Mouse (Mus musculus) embryonic facial prominence, embryonic 10.5 days (tissue): ENCODE measurements around the gene Ren1. TPM values are rescaled to one million over a fixed set of nuclear protein-coding genes. Genes with fewer than 3 reads are reported as not detected.
A peak's percentile ranks its signal among the peaks of the same experiment; 100 is the strongest.

ENCODE experiments used
- DNase-seq: peaks from one replicate; pipeline ENCODE4 v3.0.0-alpha.2; 2017; ENCODE audit warnings: low spot score
- H3K27ac ChIP-seq: fragments of 300-500 bp; sonication (generic); replicated peaks from 2 replicates; pipeline ENCODE4 v1.5.1; 2016; ENCODE audit warnings: mild to moderate bottlenecking
- H3K27me3 ChIP-seq: fragments of 300-500 bp; sonication (generic); replicated peaks from 2 replicates; pipeline ENCODE4 v1.6.1; 2016; ENCODE audit warnings: low read depth, mild to moderate bottlenecking; ENCODE audit not compliant: poor library complexity, severe bottlenecking
- H3K36me3 ChIP-seq: fragments of 300-500 bp; sonication (generic); replicated peaks from 2 replicates; pipeline ENCODE4 v1.6.1; 2016; ENCODE audit warnings: mild to moderate bottlenecking, moderate library complexity
- H3K4me1 ChIP-seq: fragments of 300-500 bp; sonication (generic); 2 replicates; pipeline ENCODE4 v1.6.1; 2016
- H3K4me3 ChIP-seq: fragments of 300-500 bp; sonication (generic); 2 replicates; pipeline ENCODE4 v1.5.1; 2016; ENCODE audit warnings: mild to moderate bottlenecking, moderate library complexity
- H3K9me3 ChIP-seq: fragments of 300-500 bp; sonication (generic); 2 replicates; pipeline ENCODE4 v1.6.1; 2016; ENCODE audit warnings: mild to moderate bottlenecking
- WGBS: fragments of 180-500 bp; shearing (Covaris S2); methylation state at CpG from one replicate; pipeline ENCODE4 v1.1.7; 2016; 5-methylcytosine and 5-hydroxymethylcytosine counted together
- polyA plus RNA-seq: library from polyadenylated mRNA; unstranded; fragments of >200 nt; fragmentation: Nextera tagmentation; extraction: Ambion mirVana; gene quantifications from 2 replicates; pipeline ENCODE4 v1.2.1, GENCODE M21; 2016

Ren1 gene
- polyA plus RNA-seq, 1 experiment from 2014 or later: not detected

DNA sequence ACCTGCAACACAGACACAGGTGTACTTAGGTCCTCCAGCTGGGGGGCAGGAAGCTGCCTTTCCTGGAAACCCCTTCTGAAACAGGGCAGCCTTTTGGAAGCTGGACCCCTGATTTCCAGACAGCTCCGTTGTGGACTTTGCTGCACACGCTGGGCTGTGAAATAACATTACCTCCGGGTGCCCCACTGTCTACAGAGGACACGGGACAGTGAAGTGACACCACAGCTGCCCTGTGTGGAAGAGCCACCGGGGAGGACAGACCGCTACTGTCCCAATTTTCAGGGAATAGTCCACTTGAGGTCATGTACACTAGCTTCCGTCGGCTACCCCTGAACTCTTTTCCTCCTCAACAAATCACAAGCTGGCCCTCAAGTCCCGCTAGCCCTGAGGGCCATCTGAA is 58.0 kb downstream of the Ren1 start:
- H3K36me3 ChIP-seq: peaks cover 11% of the 10 kb centered on the region; the same call in 1 of the 2 replicates
- 22% methylated on average over 9 of the region's 9 CpGs for WGBS
- no peak for DNase-seq
- peaks cover 70% of the 10 kb centered on the region for H3K4me1 ChIP-seq
- H3K27ac ChIP-seq: peak overlapping the region; percentile 82
- no peaks in the 10 kb centered on the region for H3K27me3 ChIP-seq
- no peaks in the 10 kb centered on the region for H3K9me3 ChIP-seq
- peak overlapping the region; percentile 44; the same call in 1 of the 2 replicates for H3K4me3 ChIP-seq

DNA sequence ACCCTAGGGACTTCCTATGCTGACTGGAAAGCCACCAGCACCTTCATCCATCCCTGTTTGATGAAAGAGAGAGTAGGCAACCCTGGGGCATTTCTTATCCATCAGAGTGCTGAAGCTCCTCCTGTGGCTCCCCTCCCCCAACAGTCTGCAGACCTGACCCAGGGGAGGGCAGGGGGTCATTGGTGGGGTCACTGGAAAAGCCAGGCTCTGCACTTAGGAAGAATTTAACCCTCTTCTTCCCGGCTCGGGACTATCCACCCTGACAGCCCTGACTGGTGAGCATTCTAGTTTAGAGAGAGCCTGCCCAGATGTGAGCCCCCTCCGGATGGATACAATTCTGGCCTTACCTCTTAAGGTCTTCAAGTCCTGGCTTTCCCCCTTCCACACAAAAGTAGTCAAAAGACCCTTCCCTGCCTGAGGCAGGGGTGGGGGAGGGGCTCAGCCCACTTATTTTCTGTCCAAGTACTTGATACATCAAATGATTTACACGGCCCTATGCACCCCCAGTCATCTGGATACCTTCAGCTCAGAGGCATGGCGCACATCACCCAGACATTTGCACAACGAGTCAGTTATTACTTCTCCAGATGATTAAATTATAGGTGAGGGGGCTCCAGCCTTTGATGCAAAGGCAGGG is 58.7 kb downstream of the Ren1 start:
- H3K27ac ChIP-seq: peak overlapping the region; percentile 82
- H3K27me3 ChIP-seq: no peaks in the 10 kb centered on the region
- peaks cover 77% of the 10 kb centered on the region for H3K4me1 ChIP-seq
- 5% methylated on average over 6 of the region's 6 CpGs for WGBS
- H3K36me3 ChIP-seq: peaks cover 11% of the 10 kb centered on the region; the same call in 1 of the 2 replicates
- H3K4me3 ChIP-seq: peak overlapping the region; percentile 44
- peak; percentile 86 for DNase-seq
- H3K9me3 ChIP-seq: no peaks in the 10 kb centered on the region

- Histone ChIP-seq H3K4me1 (peaks cover 85% of the 10 kb centered on the region), H3K27ac (peak overlapping the region; percentile 82), H3K9me3 (no peaks in the 10 kb centered on the region), H3K27me3 (no peaks in the 10 kb centered on the region), H3K4me3 (no peak overlapping the region; the same call in 1 of the 2 replicates), H3K36me3 (peaks cover 10% of the 10 kb centered on the region; the same call in 1 of the 2 replicates)
- WGBS: 49% methylated on average over 9 of the region's 9 CpGs
- DNase-seq: no peak
These were observed 59.5 kb downstream of the Ren1 start for GRCm38 (mm10) chr1:133409786-133410185.

Other genes with a start within 250 kb of the Ren1 start
- 49.4 and 57.3 TPM in 2 replicates for gene Ppp1r15b, start 219.4 kb upstream of the Ren1 start, polyA plus RNA-seq
- gene Plekha6, start 186.3 kb upstream of the Ren1 start, polyA plus RNA-seq: 3.4 and 3.7 TPM in 2 replicates
- gene Golt1a, start 40.7 kb upstream of the Ren1 start, polyA plus RNA-seq: not detected in 2 replicates
- not detected in 2 replicates for gene Kiss1, start 28.6 kb upstream of the Ren1 start, polyA plus RNA-seq
- 2.6 and 3.3 TPM in 2 replicates for gene Etnk2, start 13.1 kb downstream of the Ren1 start, polyA plus RNA-seq
- 12.1 and 18.1 TPM in 2 replicates for gene Sox13, start 73.9 kb downstream of the Ren1 start, polyA plus RNA-seq